Mouse (Mus musculus): ENCODE results near the gene Pip5k1c. TPM values are rescaled to one million over a fixed set of nuclear protein-coding genes. Genes with fewer than 3 reads are reported as not detected.

Pip5k1c gene
- polyA plus RNA-seq, 1 experiment = 103 TPM

- WGBS = 65% methylated on average over 17 of the region's 17 CpGs
- TF ChIP-seq POLR2A (IDR thresholded peaks at IDR 0.05; ENCODE audit: borderline replicate concordance, extremely low read depth, low read depth, low read length) = no peak
- TF ChIP-seq CTCF (IDR thresholded peaks at IDR 0.05; ENCODE audit: insufficient read depth, low read length) = no peak
- H3K4me3 ChIP-seq (replicated peaks; ENCODE audit: extremely low read depth, low read depth, low read length) = peak overlapping the region; percentile 9
- peaks cover 51% of the 10 kb centered on the region for H3K4me1 ChIP-seq (ENCODE audit: control insufficient read depth, insufficient read depth, low read length)
- no peak for DNase-seq
Measured at GRCm38 (mm10) chr10:81298369-81299100, 5.8 kb downstream of the Pip5k1c start.

GRCm38 (mm10) chr10:81299585-81300351, 7.0 kb downstream of the Pip5k1c start:
- TF ChIP-seq CTCF (IDR thresholded peaks at IDR 0.05; ENCODE audit: insufficient read depth, low read length) (no peak), POLR2A (IDR thresholded peaks at IDR 0.05; ENCODE audit: borderline replicate concordance, extremely low read depth, low read depth, low read length) (no peak)
- 75% methylated on average over 14 of the region's 14 CpGs for WGBS
- H3K4me1 ChIP-seq (ENCODE audit: control insufficient read depth, insufficient read depth, low read length) = peaks cover 52% of the 10 kb centered on the region
- no peak for DNase-seq
- H3K4me3 ChIP-seq (replicated peaks; ENCODE audit: extremely low read depth, low read depth, low read length) = no peak overlapping the region

- H3K4me3 ChIP-seq (replicated peaks; ENCODE audit: extremely low read depth, low read depth, low read length) = no peak overlapping the region
- TF ChIP-seq POLR2A (IDR thresholded peaks at IDR 0.05; ENCODE audit: borderline replicate concordance, extremely low read depth, low read depth, low read length) (no peak), CTCF (IDR thresholded peaks at IDR 0.05; ENCODE audit: insufficient read depth, low read length) (no peak)
- 80% methylated on average over 9 of the region's 9 CpGs for WGBS
- no peak for DNase-seq
- H3K4me1 ChIP-seq (ENCODE audit: control insufficient read depth, insufficient read depth, low read length) = peaks cover 50% of the 10 kb centered on the region
Measured at GRCm38 (mm10) chr10:81300352-81300907, 7.7 kb downstream of the Pip5k1c start.

GRCm38 (mm10) chr10:81301321-81301720, 8.6 kb downstream of the Pip5k1c start:
- Histone ChIP-seq H3K4me1 (ENCODE audit: control insufficient read depth, insufficient read depth, low read length) (peaks cover 50% of the 10 kb centered on the region), H3K4me3 (replicated peaks; ENCODE audit: extremely low read depth, low read depth, low read length) (no peak overlapping the region)
- TF ChIP-seq POLR2A (IDR thresholded peaks at IDR 0.05; ENCODE audit: borderline replicate concordance, extremely low read depth, low read depth, low read length) = no peak
- TF ChIP-seq CTCF (IDR thresholded peaks at IDR 0.05; ENCODE audit: insufficient read depth, low read length) = no peak
- no peak for DNase-seq
- WGBS = 70% methylated on average over 9 of the region's 9 CpGs

GRCm38 (mm10) chr10:81302288-81302687, 9.5 kb downstream of the Pip5k1c start:
- WGBS = 31% methylated on average over 4 of the region's 4 CpGs
- no peak for TF ChIP-seq POLR2A (IDR thresholded peaks at IDR 0.05; ENCODE audit: borderline replicate concordance, extremely low read depth, low read depth, low read length)
- DNase-seq = no peak
- Histone ChIP-seq H3K4me3 (replicated peaks; ENCODE audit: extremely low read depth, low read depth, low read length) (no peak overlapping the region), H3K4me1 (ENCODE audit: control insufficient read depth, insufficient read depth, low read length) (peaks cover 48% of the 10 kb centered on the region)

- WGBS = 17% methylated on average over 14 of the region's 14 CpGs
- Histone ChIP-seq H3K4me1 (ENCODE audit: control insufficient read depth, insufficient read depth, low read length) (peaks cover 43% of the 10 kb centered on the region), H3K4me3 (replicated peaks; ENCODE audit: extremely low read depth, low read depth, low read length) (no peak overlapping the region)
- no peak for DNase-seq
- no peak for TF ChIP-seq CTCF (IDR thresholded peaks at IDR 0.05; ENCODE audit: insufficient read depth, low read length)
- TF ChIP-seq POLR2A (IDR thresholded peaks at IDR 0.05; ENCODE audit: borderline replicate concordance, extremely low read depth, low read depth, low read length) = no peak
Measured at GRCm38 (mm10) chr10:81302781-81303218, 10.0 kb downstream of the Pip5k1c start.

- DNase-seq = no peak
- 33% methylated on average over 10 of the region's 10 CpGs for WGBS
- H3K4me3 ChIP-seq (replicated peaks; ENCODE audit: extremely low read depth, low read depth, low read length) = no peak overlapping the region
- H3K4me1 ChIP-seq (ENCODE audit: control insufficient read depth, insufficient read depth, low read length) = peaks cover 41% of the 10 kb centered on the region
- TF ChIP-seq CTCF (IDR thresholded peaks at IDR 0.05; ENCODE audit: insufficient read depth, low read length) = no peak
- no peak for TF ChIP-seq POLR2A (IDR thresholded peaks at IDR 0.05; ENCODE audit: borderline replicate concordance, extremely low read depth, low read depth, low read length)
Measured at GRCm38 (mm10) chr10:81303258-81303657, 10.5 kb downstream of the Pip5k1c start.

GRCm38 (mm10) chr10:81303761-81304160, 11.0 kb downstream of the Pip5k1c start:
- peaks cover 38% of the 10 kb centered on the region for H3K4me1 ChIP-seq (ENCODE audit: control insufficient read depth, insufficient read depth, low read length)

GRCm38 (mm10) chr10:81304597-81305238, 12.0 kb downstream of the Pip5k1c start:
- Histone ChIP-seq H3K4me3 (replicated peaks; ENCODE audit: extremely low read depth, low read depth, low read length) (no peak overlapping the region), H3K4me1 (ENCODE audit: control insufficient read depth, insufficient read depth, low read length) (peaks cover 32% of the 10 kb centered on the region)
- peak; percentile 62 for DNase-seq
- no peak for TF ChIP-seq POLR2A (IDR thresholded peaks at IDR 0.05; ENCODE audit: borderline replicate concordance, extremely low read depth, low read depth, low read length)
- TF ChIP-seq CTCF (IDR thresholded peaks at IDR 0.05; ENCODE audit: insufficient read depth, low read length) = peak; percentile 94
- WGBS = 23% methylated on average over 9 of the region's 9 CpGs

More at GRCm38 (mm10) chr10:81303761-81304160, 11.0 kb downstream of the Pip5k1c start:
- no peak overlapping the region for H3K4me3 ChIP-seq (replicated peaks; ENCODE audit: extremely low read depth, low read depth, low read length)
- no peak for TF ChIP-seq POLR2A (IDR thresholded peaks at IDR 0.05; ENCODE audit: borderline replicate concordance, extremely low read depth, low read depth, low read length)
- no peak for TF ChIP-seq CTCF (IDR thresholded peaks at IDR 0.05; ENCODE audit: insufficient read depth, low read length)
- no peak for DNase-seq
- WGBS = 48% methylated on average over 7 of the region's 7 CpGs

All from lung, adult 2 months (tissue).